Mouse (Mus musculus) thymus, adult 2 months (tissue): ENCODE measurements around the gene Slc4a8. TPM values are rescaled to one million over a fixed set of nuclear protein-coding genes. Genes with fewer than 3 reads are reported as not detected.

Source experiments
- DNase-seq: peaks from one replicate; pipeline ENCODE4 v3.0.0; 2021
- H3K27ac ChIP-seq: fragments of 200-500 bp; 2 replicates; pipeline ENCODE4 v1.5.1; 2012; ENCODE audit warnings: low read length, control low read depth; ENCODE audit not compliant: control insufficient read depth, insufficient read depth
- H3K27me3 ChIP-seq: fragments of 200-500 bp; 2 replicates; pipeline ENCODE4 v1.6.1; 2012; ENCODE audit warnings: mild to moderate bottlenecking, low read length, moderate library complexity, mixed read lengths; ENCODE audit not compliant: control insufficient read depth, insufficient read depth
- H3K36me3 ChIP-seq: fragments of 200-500 bp; 2 replicates; pipeline ENCODE4 v1.6.1; 2012; ENCODE audit warnings: mild to moderate bottlenecking, low read length, moderate library complexity; ENCODE audit not compliant: control insufficient read depth, insufficient read depth
- H3K4me1 ChIP-seq: fragments of 200-500 bp; replicated peaks from 2 replicates; pipeline ENCODE4 v1.6.1; 2012; ENCODE audit warnings: low read length; ENCODE audit not compliant: control insufficient read depth, insufficient read depth
- H3K4me3 ChIP-seq: fragments of 200-500 bp; 2 replicates; pipeline ENCODE4 v1.5.1; 2012; ENCODE audit warnings: mild to moderate bottlenecking, low read length, control low read depth, moderate library complexity; ENCODE audit not compliant: control insufficient read depth, insufficient read depth
- CTCF ChIP-seq: fragments of 200-500 bp; IDR thresholded peaks from 2 replicates; pipeline ENCODE4 v1.5.1; 2012; ENCODE audit warnings: mild to moderate bottlenecking, control low read depth, low read length, moderate library complexity, borderline replicate concordance; ENCODE audit not compliant: control insufficient read depth, poor library complexity, insufficient read depth; ENCODE audit errors: extremely low read depth
- POLR2A ChIP-seq: fragments of 200-500 bp; IDR thresholded peaks from 2 replicates; pipeline ENCODE4 v1.6.1; 2012; ENCODE audit warnings: mild to moderate bottlenecking, low read length, control low read depth, moderate library complexity; ENCODE audit not compliant: control insufficient read depth, poor library complexity, insufficient read depth; ENCODE audit errors: extremely low read depth
- WGBS: fragments of 180-500 bp; shearing (Covaris S2); methylation state at CpG from one replicate; pipeline ENCODE4 v1.1.7; 2018; 5-methylcytosine and 5-hydroxymethylcytosine counted together
- polyA plus RNA-seq: library from polyadenylated mRNA; depleted of rRNA; stranded (reverse); fragments of >200 nt; gene quantifications from 2 replicates; pipeline ENCODE4 v1.2.3, GENCODE M21; 2012

Gene Slc4a8
- polyA plus RNA-seq, 1 experiment, result 11.9 TPM

- H3K27ac ChIP-seq, result no peak overlapping the region; the same call in 1 of the 2 replicates
- H3K4me3 ChIP-seq, result no peak overlapping the region
- DNase-seq, result no peak
- no peaks in the 10 kb centered on the region for H3K36me3 ChIP-seq
- WGBS, result 33% methylated on average over 7 of the region's 8 CpGs
- peaks cover 15% of the 10 kb centered on the region for H3K4me1 ChIP-seq
- no peaks in the 10 kb centered on the region for H3K27me3 ChIP-seq
- TF ChIP-seq CTCF (no peak), POLR2A (no peak)
Observed at GRCm38 (mm10) chr15:100755498-100755859, 6.1 kb upstream of the Slc4a8 start.

GRCm38 (mm10) chr15:100755881-100756624, 5.5 kb upstream of the Slc4a8 start:
- no peak for DNase-seq
- no peak overlapping the region for H3K4me3 ChIP-seq
- TF ChIP-seq CTCF, result no peak
- no peak for TF ChIP-seq POLR2A
- H3K36me3 ChIP-seq, result no peaks in the 10 kb centered on the region
- no peak overlapping the region for H3K27ac ChIP-seq
- 61% methylated on average over 3 of the region's 3 CpGs for WGBS
- no peaks in the 10 kb centered on the region for H3K27me3 ChIP-seq
- H3K4me1 ChIP-seq, result peaks cover 18% of the 10 kb centered on the region

GRCm38 (mm10) chr15:100757527-100757978, 4.0 kb upstream of the Slc4a8 start:
- H3K4me1 ChIP-seq, result peaks cover 30% of the 10 kb centered on the region
- peak; percentile 59 for DNase-seq
- WGBS, result 7% methylated on average over 7 of the region's 7 CpGs
- H3K27ac ChIP-seq, result no peak overlapping the region
- H3K27me3 ChIP-seq, result no peaks in the 10 kb centered on the region; the same call in 1 of the 2 replicates
- no peak overlapping the region for H3K4me3 ChIP-seq
- TF ChIP-seq POLR2A (no peak), CTCF (peak; percentile 76; the same call in 1 of the 2 replicates)
- H3K36me3 ChIP-seq, result no peaks in the 10 kb centered on the region

GRCm38 (mm10) chr15:100759286-100759685, 2.3 kb upstream of the Slc4a8 start:
- Histone ChIP-seq H3K27me3 (no peaks in the 10 kb centered on the region; the same call in 1 of the 2 replicates), H3K4me3 (no peak overlapping the region), H3K27ac (no peak overlapping the region), H3K4me1 (peaks cover 23% of the 10 kb centered on the region), H3K36me3 (no peaks in the 10 kb centered on the region)
- no peak for DNase-seq
- WGBS, result 92% methylated on average over 10 of the region's 10 CpGs
- TF ChIP-seq POLR2A (no peak), CTCF (no peak)

GRCm38 (mm10) chr15:100761036-100761418, 520 bp upstream of the Slc4a8 start:
- Histone ChIP-seq H3K36me3 (no peaks in the 10 kb centered on the region), H3K27me3 (no peaks in the 10 kb centered on the region; the same call in 1 of the 2 replicates), H3K4me1 (peaks cover 15% of the 10 kb centered on the region), H3K4me3 (no peak overlapping the region), H3K27ac (no peak overlapping the region)
- no peak for DNase-seq
- TF ChIP-seq CTCF (no peak), POLR2A (no peak)
- WGBS, result 21% methylated on average over 9 of the region's 9 CpGs

- no peak overlapping the region for H3K27ac ChIP-seq
- WGBS, result 60% methylated on average over 8 of the region's 8 CpGs
- no peak overlapping the region for H3K4me3 ChIP-seq
- H3K36me3 ChIP-seq, result no peaks in the 10 kb centered on the region
- no peaks in the 10 kb centered on the region; the same call in 1 of the 2 replicates for H3K27me3 ChIP-seq
- H3K4me1 ChIP-seq, result peaks cover 15% of the 10 kb centered on the region
- DNase-seq, result no peak
- no peak for TF ChIP-seq CTCF
- no peak for TF ChIP-seq POLR2A
Observed at GRCm38 (mm10) chr15:100762649-100763048, 1.1 kb downstream of the Slc4a8 start.
